Mouse (Mus musculus) hindbrain, embryonic 13.5 days (tissue): ENCODE results near the gene 9530068E07Rik. TPM values are rescaled to one million over a fixed set of nuclear protein-coding genes. Genes with fewer than 3 reads are reported as not detected.

Experiments used
- ATAC-seq: fragments of 200-750 bp; cut with Nextera tagmentation; 2 replicates; pipeline ENCODE4 v1.8.0; 2017; ENCODE audit warnings: moderate TSS enrichment; ENCODE audit not compliant: low FRiP score
- H3K27ac ChIP-seq: fragments of 300-500 bp; sonication (generic); 2 replicates; pipeline ENCODE4 v1.5.1; 2015; ENCODE audit warnings: inconsistent platforms, mild to moderate bottlenecking, moderate library complexity
- H3K27me3 ChIP-seq: fragments of 300-500 bp; sonication (generic); 2 replicates; pipeline ENCODE4 v1.6.1; 2015; ENCODE audit warnings: mild to moderate bottlenecking, inconsistent platforms
- H3K36me3 ChIP-seq: fragments of 300-500 bp; sonication (generic); 2 replicates; pipeline ENCODE4 v1.6.1; 2015; ENCODE audit warnings: mild to moderate bottlenecking, inconsistent platforms
- H3K4me1 ChIP-seq: fragments of 300-500 bp; sonication (generic); replicated peaks from 2 replicates; pipeline ENCODE4 v1.6.1; 2015; ENCODE audit warnings: inconsistent platforms
- H3K4me2 ChIP-seq: fragments of 300-500 bp; sonication (generic); 2 replicates; pipeline ENCODE4 v1.6.1; 2015; ENCODE audit warnings: inconsistent platforms, mild to moderate bottlenecking, moderate library complexity
- H3K4me3 ChIP-seq: fragments of 300-500 bp; sonication (generic); 2 replicates; pipeline ENCODE4 v1.5.1; 2015; ENCODE audit warnings: mild to moderate bottlenecking, inconsistent platforms
- H3K9ac ChIP-seq: fragments of 300-500 bp; sonication (generic); 2 replicates; pipeline ENCODE4 v1.6.1; 2015; ENCODE audit warnings: mild to moderate bottlenecking, inconsistent platforms
- H3K9me3 ChIP-seq: fragments of 300-500 bp; sonication (generic); 2 replicates; pipeline ENCODE4 v1.6.1; 2016; ENCODE audit warnings: inconsistent platforms
- WGBS: fragments of 180-500 bp; shearing (Covaris S2); methylation state at CpG from one replicate; pipeline ENCODE4 v1.1.7; 2015; 5-methylcytosine and 5-hydroxymethylcytosine counted together
- polyA plus RNA-seq: library from polyadenylated mRNA; unstranded; fragments of >200 nt; fragmentation: Nextera tagmentation; extraction: Ambion mirVana; gene quantifications from 2 replicates; pipeline ENCODE4 v1.2.1, GENCODE M21; 2015

9530068E07Rik gene
- polyA plus RNA-seq, 1 experiment from 2014 or later, result 129 TPM

- 75% methylated on average over 1 of the region's 1 CpGs for WGBS
- Histone ChIP-seq H3K27me3 (no peaks in the 10 kb centered on the region), H3K4me1 (peaks cover 27% of the 10 kb centered on the region), H3K9ac (no peak overlapping the region), H3K27ac (no peak overlapping the region), H3K9me3 (no peaks in the 10 kb centered on the region), H3K4me2 (no peak overlapping the region), H3K4me3 (no peak overlapping the region), H3K36me3 (peaks cover 41% of the 10 kb centered on the region)
- no peak for ATAC-seq
Measured at GRCm38 (mm10) chr11:52402566-52402965, 6.3 kb downstream of the 9530068E07Rik start.

GRCm38 (mm10) chr11:52404209-52404608 lies 8.0 kb downstream of the 9530068E07Rik start:
- Histone ChIP-seq H3K9me3 (no peaks in the 10 kb centered on the region), H3K27ac (no peak overlapping the region), H3K4me2 (no peak overlapping the region), H3K4me1 (peaks cover 12% of the 10 kb centered on the region), H3K9ac (no peak overlapping the region), H3K27me3 (no peaks in the 10 kb centered on the region), H3K36me3 (peaks cover 57% of the 10 kb centered on the region), H3K4me3 (no peak overlapping the region)
- ATAC-seq, result no peak
- WGBS, result 92% methylated on average over 5 of the region's 5 CpGs

DNA sequence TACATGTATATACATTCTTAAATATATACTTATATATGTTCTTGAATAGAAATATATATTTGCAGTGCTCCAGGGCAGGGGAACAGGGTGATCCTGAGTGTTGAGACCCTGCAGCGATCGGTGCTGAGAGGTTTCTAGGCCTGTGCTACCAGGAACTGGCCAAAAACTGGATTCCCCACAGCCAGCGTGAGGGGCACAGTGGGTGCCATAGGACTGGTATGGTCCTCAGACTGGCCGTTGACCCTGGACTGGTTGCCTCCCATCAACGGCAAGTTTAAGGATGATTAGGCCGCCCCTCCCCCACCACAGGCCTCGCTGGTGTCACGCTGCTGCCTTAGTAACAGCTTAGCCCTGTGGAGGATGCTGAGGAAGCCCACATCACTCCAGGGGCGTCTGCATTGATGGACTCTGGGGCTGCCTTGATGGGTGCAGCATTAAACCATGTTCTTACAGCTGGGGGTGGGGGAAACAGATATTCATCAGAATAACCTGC lies 9.0 kb downstream of the 9530068E07Rik start:
- Histone ChIP-seq H3K4me1 (peaks cover 7% of the 10 kb centered on the region), H3K4me3 (no peak overlapping the region), H3K27me3 (no peaks in the 10 kb centered on the region), H3K4me2 (no peak overlapping the region), H3K9me3 (no peaks in the 10 kb centered on the region), H3K9ac (peak overlapping the region; percentile 24; the same call in 1 of the 2 replicates), H3K36me3 (peaks cover 62% of the 10 kb centered on the region), H3K27ac (no peak overlapping the region)
- no peak for ATAC-seq
- 80% methylated on average over 9 of the region's 9 CpGs for WGBS

DNA sequence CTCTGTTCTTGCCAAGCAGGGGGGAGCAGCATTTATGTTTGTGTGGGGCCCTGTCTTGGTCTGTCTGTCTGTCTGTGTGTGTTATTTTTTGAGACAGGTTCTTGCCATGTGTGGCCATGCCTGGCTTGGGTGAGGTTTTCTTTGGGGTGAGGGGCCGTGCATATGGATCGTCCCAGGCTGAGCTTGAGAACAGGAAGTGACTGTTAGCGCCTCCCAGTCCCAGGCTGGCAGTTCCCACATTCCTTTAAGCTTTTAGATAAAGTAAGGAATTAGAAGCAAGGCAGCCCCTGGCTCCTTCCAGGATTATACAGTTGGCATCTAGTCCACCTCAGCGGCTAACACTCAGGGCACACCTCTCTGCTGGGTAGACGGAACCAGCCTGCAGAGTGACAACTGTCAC lies 13.1 kb downstream of the 9530068E07Rik start:
- Histone ChIP-seq H3K36me3 (peaks cover 60% of the 10 kb centered on the region), H3K4me1 (no peaks in the 10 kb centered on the region), H3K9me3 (no peaks in the 10 kb centered on the region), H3K9ac (no peak overlapping the region), H3K4me2 (no peak overlapping the region), H3K27me3 (no peaks in the 10 kb centered on the region), H3K27ac (no peak overlapping the region), H3K4me3 (no peak overlapping the region)
- no peak for ATAC-seq
- WGBS, result 87% methylated on average over 5 of the region's 5 CpGs

GRCm38 (mm10) chr11:52418358-52418757 lies 22.1 kb downstream of the 9530068E07Rik start:
- H3K4me2 ChIP-seq, result no peak overlapping the region
- no peaks in the 10 kb centered on the region for H3K36me3 ChIP-seq
- 0 out of 2 replicates have a peak, but pooled peaks cover 3% of the 10 kb centered on the region for H3K4me1 ChIP-seq
- no peak for ATAC-seq
- H3K27ac ChIP-seq, result no peak overlapping the region
- H3K27me3 ChIP-seq, result 0 out of 2 replicates have a peak, but pooled peaks cover 8% of the 10 kb centered on the region
- WGBS, result 80% methylated on average over 5 of the region's 5 CpGs
- H3K9me3 ChIP-seq, result no peaks in the 10 kb centered on the region
- no peak overlapping the region for H3K4me3 ChIP-seq
- no peak overlapping the region for H3K9ac ChIP-seq

DNA sequence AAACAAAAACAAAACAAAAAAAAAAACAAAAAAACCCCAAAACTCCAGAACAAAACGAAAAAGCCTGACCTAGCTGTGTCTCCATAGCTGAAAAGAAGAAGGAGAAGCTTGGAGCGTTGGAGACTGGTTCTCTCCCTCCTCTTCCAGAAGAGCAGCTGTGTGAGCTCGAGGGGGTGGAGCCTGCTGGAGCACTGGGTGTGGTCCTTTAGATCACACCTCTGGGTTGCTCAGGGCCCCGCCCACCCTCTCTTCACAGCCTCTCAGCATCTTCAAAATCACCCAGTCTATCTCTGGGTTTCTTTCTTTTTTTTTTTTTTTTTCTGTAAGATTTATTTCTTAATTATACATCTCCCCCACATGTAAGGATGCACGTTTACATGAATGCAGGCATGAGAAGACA lies 23.0 kb downstream of the 9530068E07Rik start:
- H3K4me3 ChIP-seq, result no peak overlapping the region
- no peaks in the 10 kb centered on the region for H3K36me3 ChIP-seq
- 0 out of 2 replicates have a peak, but pooled peaks cover 3% of the 10 kb centered on the region for H3K4me1 ChIP-seq
- H3K9ac ChIP-seq, result no peak overlapping the region
- 55% methylated on average over 5 of the region's 5 CpGs for WGBS
- no peaks in the 10 kb centered on the region for H3K9me3 ChIP-seq
- no peak overlapping the region for H3K4me2 ChIP-seq
- H3K27me3 ChIP-seq, result 0 out of 2 replicates have a peak, but pooled peaks cover 10% of the 10 kb centered on the region
- no peak for ATAC-seq
- H3K27ac ChIP-seq, result no peak overlapping the region

- ATAC-seq, result no peak
- H3K9me3 ChIP-seq, result no peaks in the 10 kb centered on the region
- H3K4me2 ChIP-seq, result no peak overlapping the region
- no peak overlapping the region for H3K9ac ChIP-seq
- WGBS, result 81% methylated on average over 7 of the region's 7 CpGs
- no peak overlapping the region for H3K27ac ChIP-seq
- no peak overlapping the region for H3K4me3 ChIP-seq
- H3K27me3 ChIP-seq, result 0 out of 2 replicates have a peak, but pooled peaks cover 10% of the 10 kb centered on the region
- H3K4me1 ChIP-seq, result 0 out of 2 replicates have a peak, but pooled peaks cover 3% of the 10 kb centered on the region
- H3K36me3 ChIP-seq, result no peaks in the 10 kb centered on the region
Measured at GRCm38 (mm10) chr11:52419861-52420260, 23.6 kb downstream of the 9530068E07Rik start.

- no peaks in the 10 kb centered on the region for H3K36me3 ChIP-seq
- no peaks in the 10 kb centered on the region for H3K9me3 ChIP-seq
- H3K9ac ChIP-seq, result no peak overlapping the region
- H3K27me3 ChIP-seq, result 0 out of 2 replicates have a peak, but pooled peaks cover 10% of the 10 kb centered on the region
- no peak overlapping the region for H3K27ac ChIP-seq
- H3K4me2 ChIP-seq, result no peak overlapping the region
- ATAC-seq, result no peak
- H3K4me3 ChIP-seq, result no peak overlapping the region
- 0 out of 2 replicates have a peak, but pooled peaks cover 3% of the 10 kb centered on the region for H3K4me1 ChIP-seq
- 80% methylated on average over 12 of the region's 12 CpGs for WGBS
Measured at GRCm38 (mm10) chr11:52420296-52421052, 24.2 kb downstream of the 9530068E07Rik start.

- ATAC-seq, result 0 out of 2 replicates have a peak, but pooled peaks have one; percentile 21
- H3K4me2 ChIP-seq, result no peak overlapping the region
- 37% methylated on average over 12 of the region's 12 CpGs for WGBS
Measured at GRCm38 (mm10) chr11:52421053-52421778, 25.0 kb downstream of the 9530068E07Rik start.

GRCm38 (mm10) chr11:52429440-52429839 lies 33.2 kb downstream of the 9530068E07Rik start:
- Histone ChIP-seq H3K36me3 (no peaks in the 10 kb centered on the region), H3K4me2 (no peak overlapping the region), H3K27ac (no peak overlapping the region), H3K9ac (no peak overlapping the region), H3K4me3 (no peak overlapping the region), H3K27me3 (peaks cover 19% of the 10 kb centered on the region), H3K4me1 (peaks cover 14% of the 10 kb centered on the region; the same call in 1 of the 2 replicates), H3K9me3 (peaks cover 6% of the 10 kb centered on the region; the same call in 1 of the 2 replicates)
- 75% methylated on average over 6 of the region's 6 CpGs for WGBS
- ATAC-seq, result no peak

More at GRCm38 (mm10) chr11:52421053-52421778, 25.0 kb downstream of the 9530068E07Rik start:
- Histone ChIP-seq H3K36me3 (no peaks in the 10 kb centered on the region), H3K4me1 (peaks cover 8% of the 10 kb centered on the region; the same call in 1 of the 2 replicates), H3K27me3 (0 out of 2 replicates have a peak, but pooled peaks cover 10% of the 10 kb centered on the region), H3K27ac (no peak overlapping the region), H3K9me3 (no peaks in the 10 kb centered on the region), H3K4me3 (no peak overlapping the region), H3K9ac (no peak overlapping the region)

GRCm38 (mm10) chr11:52431594-52431993 lies 35.4 kb downstream of the 9530068E07Rik start:
- Histone ChIP-seq H3K9me3 (peaks cover 6% of the 10 kb centered on the region; the same call in 1 of the 2 replicates), H3K4me1 (0 out of 2 replicates have a peak, but pooled peaks cover 7% of the 10 kb centered on the region), H3K27me3 (peaks cover 27% of the 10 kb centered on the region), H3K9ac (no peak overlapping the region), H3K36me3 (no peaks in the 10 kb centered on the region), H3K4me2 (no peak overlapping the region), H3K27ac (no peak overlapping the region), H3K4me3 (no peak overlapping the region)
- WGBS, result 47% methylated on average over 5 of the region's 5 CpGs
- ATAC-seq, result peak; percentile 82

DNA sequence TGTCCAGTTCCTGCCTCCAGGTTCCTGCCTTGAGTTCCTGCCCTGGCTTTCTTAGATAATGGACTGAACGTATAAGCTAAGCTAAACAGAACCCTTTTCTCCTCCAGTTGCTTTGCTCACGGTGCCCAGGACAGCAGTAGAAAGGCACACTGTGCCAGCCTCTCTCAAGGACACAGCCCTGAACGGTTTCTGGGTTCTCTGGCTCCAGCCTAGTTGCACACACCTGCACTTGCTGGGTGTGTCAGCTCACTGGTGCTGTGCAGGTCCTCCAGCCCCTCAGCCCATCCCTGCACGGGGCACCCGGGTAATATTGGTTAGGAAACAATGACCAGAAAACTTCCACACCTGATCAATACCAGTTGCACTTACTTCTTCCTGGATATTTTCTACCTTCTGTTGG lies 35.9 kb downstream of the 9530068E07Rik start:
- no peak overlapping the region for H3K4me2 ChIP-seq
- peaks cover 6% of the 10 kb centered on the region; the same call in 1 of the 2 replicates for H3K9me3 ChIP-seq
- no peak overlapping the region for H3K9ac ChIP-seq
- H3K4me1 ChIP-seq, result 0 out of 2 replicates have a peak, but pooled peaks cover 7% of the 10 kb centered on the region
- ATAC-seq, result no peak
- no peaks in the 10 kb centered on the region for H3K36me3 ChIP-seq
- 94% methylated on average over 5 of the region's 5 CpGs for WGBS
- 0 out of 2 replicates have a peak overlapping the region, but pooled peaks have one; percentile 8 for H3K27ac ChIP-seq
- H3K4me3 ChIP-seq, result no peak overlapping the region
- peaks cover 33% of the 10 kb centered on the region for H3K27me3 ChIP-seq
